Mouse (Mus musculus) liver, adult 2 months (tissue): ENCODE measurements at regions not wholly inside any gene's neighbourhood (a gene's known extent, or its start where the extent isn't known, plus 50 kb on each side); places are given as distances from the start of the nearest gene placed in this dataset.

Source experiments
- DNase-seq: peaks from one replicate; pipeline ENCODE4 v3.0.0-alpha.2; 2011; ENCODE audit warnings: low read depth, low spot score; ENCODE audit errors: extremely low read depth
- H3K27ac ChIP-seq: fragments of 200-500 bp; replicated peaks from 2 replicates; pipeline ENCODE4 v1.5.1; 2012; ENCODE audit warnings: low read depth, mild to moderate bottlenecking, control low read depth, inconsistent platforms, low read length; ENCODE audit not compliant: insufficient read depth
- H3K27me3 ChIP-seq: fragments of 200-500 bp; 2 replicates; pipeline ENCODE4 v1.6.1; 2012; ENCODE audit warnings: mild to moderate bottlenecking, moderate library complexity, low read length, inconsistent platforms; ENCODE audit not compliant: control insufficient read depth, insufficient read depth
- H3K36me3 ChIP-seq: fragments of 200-500 bp; 2 replicates; pipeline ENCODE4 v1.6.1; 2012; ENCODE audit warnings: low read length, inconsistent platforms; ENCODE audit not compliant: control insufficient read depth, insufficient read depth
- H3K4me1 ChIP-seq: fragments of 200-500 bp; 2 replicates; pipeline ENCODE4 v1.6.1; 2011; ENCODE audit warnings: low read length; ENCODE audit not compliant: control insufficient read depth, insufficient read depth
- H3K4me3 ChIP-seq: fragments of 200-500 bp; 2 replicates; pipeline ENCODE4 v1.5.1; 2011; ENCODE audit warnings: low read depth, mild to moderate bottlenecking, control low read depth, low read length, moderate library complexity; ENCODE audit not compliant: insufficient read depth
- H3K79me2 ChIP-seq: fragments of 200-500 bp; 2 replicates; pipeline ENCODE4 v1.6.1; 2012; ENCODE audit warnings: inconsistent platforms, mild to moderate bottlenecking, low read length, moderate library complexity; ENCODE audit not compliant: control insufficient read depth, insufficient read depth
- H3K9ac ChIP-seq: fragments of 200-500 bp; 2 replicates; pipeline ENCODE4 v1.6.1; 2012; ENCODE audit warnings: low read depth, mild to moderate bottlenecking, control low read depth, inconsistent platforms, low read length
- CTCF ChIP-seq: fragments of 200-500 bp; IDR thresholded peaks from 2 replicates; pipeline ENCODE4 v1.5.1; 2011; ENCODE audit warnings: low read depth, low read length, control low read depth
- POLR2A ChIP-seq: fragments of 200-500 bp; IDR thresholded peaks from 2 replicates; pipeline ENCODE4 v1.6.1; 2011; ENCODE audit warnings: low read length, control low read depth; ENCODE audit not compliant: insufficient read depth; ENCODE audit errors: extremely low read depth
- WGBS: fragments of 180-500 bp; shearing (Covaris S2); methylation state at CpG from one replicate; pipeline ENCODE4 v1.1.7; 2018; 5-methylcytosine and 5-hydroxymethylcytosine counted together

- Histone ChIP-seq H3K27ac (no peak overlapping the region), H3K9ac (no peak overlapping the region), H3K4me1 (no peaks in the 10 kb centered on the region), H3K36me3 (no peaks in the 10 kb centered on the region), H3K4me3 (no peak overlapping the region), H3K27me3 (peaks cover 3% of the 10 kb centered on the region; the same call in 1 of the 2 replicates), H3K79me2 (no peaks in the 10 kb centered on the region)
- TF ChIP-seq POLR2A: no peak
- TF ChIP-seq CTCF: no peak
- WGBS: 49% methylated on average over 2 of the region's 2 CpGs
- peak; percentile 8 for DNase-seq
Measured at GRCm38 (mm10) chr3:132035176-132035575, 49.9 kb upstream of the Dkk2 start.
